Mouse (Mus musculus) lung, adult 2 months (tissue): ENCODE data around the gene Prss8. TPM values are rescaled to one million over a fixed set of nuclear protein-coding genes. Genes with fewer than 3 reads are reported as not detected.
A peak's percentile ranks its signal among the peaks of the same experiment; 100 is the strongest.

Experiments
- DNase-seq: peaks from one replicate; pipeline ENCODE4 v3.0.0; 2022
- H3K4me1 ChIP-seq: fragments of 200-500 bp; 2 replicates; pipeline ENCODE4 v1.6.1; 2011; ENCODE audit warnings: low read length; ENCODE audit not compliant: control insufficient read depth, insufficient read depth
- H3K4me3 ChIP-seq: fragments of 200-500 bp; replicated peaks from 2 replicates; pipeline ENCODE3; 2011; ENCODE audit warnings: low read depth, mild to moderate bottlenecking, control low read depth, low read length; ENCODE audit errors: extremely low read depth
- CTCF ChIP-seq: fragments of 200-500 bp; IDR thresholded peaks from 2 replicates; pipeline ENCODE4 v1.5.1; 2011; ENCODE audit warnings: mild to moderate bottlenecking, low read length, control low read depth; ENCODE audit not compliant: insufficient read depth
- POLR2A ChIP-seq: fragments of 200-500 bp; IDR thresholded peaks from 2 replicates; pipeline ENCODE4 v1.6.1; 2011; ENCODE audit warnings: low read depth, mild to moderate bottlenecking, control low read depth, low read length, borderline replicate concordance; ENCODE audit errors: extremely low read depth
- WGBS: fragments of 180-500 bp; shearing (Covaris S2); methylation state at CpG from one replicate; pipeline ENCODE4 v1.1.7; 2018; 5-methylcytosine and 5-hydroxymethylcytosine counted together
- polyA plus RNA-seq: library from polyadenylated mRNA; depleted of rRNA; stranded (reverse); fragments of >200 nt; gene quantifications from 2 replicates; pipeline ENCODE4 v1.2.3, GENCODE M21; 2012

Gene Prss8
- polyA plus RNA-seq, 1 experiment = 158 TPM

GRCm38 (mm10) chr7:127928596-127928995 lies 1.3 kb downstream of the Prss8 start:
- WGBS = 40% methylated on average over 5 of the region's 5 CpGs
- peak; percentile 31; the same call in 1 of the 2 replicates for TF ChIP-seq POLR2A
- TF ChIP-seq CTCF = 0 out of 2 replicates have a peak, but pooled peaks have one; percentile 5
- Histone ChIP-seq H3K4me1 (no peaks in the 10 kb centered on the region), H3K4me3 (peak overlapping the region; percentile 56)
- peak; percentile 36 for DNase-seq

- no peak for DNase-seq
- Histone ChIP-seq H3K4me1 (peaks cover 4% of the 10 kb centered on the region; the same call in 1 of the 2 replicates), H3K4me3 (peak overlapping the region; percentile 45)
- no peak for TF ChIP-seq POLR2A
- no peak for TF ChIP-seq CTCF
- 64% methylated on average over 11 of the region's 11 CpGs for WGBS
Observed at GRCm38 (mm10) chr7:127927726-127928125, 2.2 kb downstream of the Prss8 start.

- 67% methylated on average over 11 of the region's 11 CpGs for WGBS
- H3K4me3 ChIP-seq = no peak overlapping the region
- DNase-seq = peak; percentile 27
- TF ChIP-seq CTCF (no peak), POLR2A (no peak)
- peaks cover 6% of the 10 kb centered on the region; the same call in 1 of the 2 replicates for H3K4me1 ChIP-seq
Observed at GRCm38 (mm10) chr7:127926846-127927245, 3.1 kb downstream of the Prss8 start.

- Histone ChIP-seq H3K4me3 (no peak overlapping the region), H3K4me1 (peaks cover 6% of the 10 kb centered on the region; the same call in 1 of the 2 replicates)
- DNase-seq = peak; percentile 15
- 72% methylated on average over 8 of the region's 8 CpGs for WGBS
- no peak for TF ChIP-seq POLR2A
Observed at GRCm38 (mm10) chr7:127926066-127926465, 3.8 kb downstream of the Prss8 start.

GRCm38 (mm10) chr7:127925252-127925651 lies 4.7 kb downstream of the Prss8 start:
- DNase-seq = peak; percentile 72
- 74% methylated on average over 5 of the region's 5 CpGs for WGBS
- H3K4me1 ChIP-seq = peaks cover 6% of the 10 kb centered on the region; the same call in 1 of the 2 replicates
- H3K4me3 ChIP-seq = no peak overlapping the region
- peak; percentile 37; the same call in 1 of the 2 replicates for TF ChIP-seq POLR2A
- no peak for TF ChIP-seq CTCF

GRCm38 (mm10) chr7:127923714-127924113 lies 6.2 kb downstream of the Prss8 start:
- TF ChIP-seq POLR2A = no peak
- TF ChIP-seq CTCF = no peak
- Histone ChIP-seq H3K4me1 (peaks cover 6% of the 10 kb centered on the region; the same call in 1 of the 2 replicates), H3K4me3 (no peak overlapping the region)
- 63% methylated on average over 5 of the region's 5 CpGs for WGBS
- no peak for DNase-seq

GRCm38 (mm10) chr7:127922451-127923275 lies 7.2 kb downstream of the Prss8 start:
- WGBS = 41% methylated on average over 6 of the region's 6 CpGs
- DNase-seq = peak; percentile 35
- Histone ChIP-seq H3K4me3 (no peak overlapping the region), H3K4me1 (peaks cover 6% of the 10 kb centered on the region; the same call in 1 of the 2 replicates)
- TF ChIP-seq CTCF (no peak), POLR2A (peak; percentile 21; the same call in 1 of the 2 replicates)

GRCm38 (mm10) chr7:127921516-127921915 lies 8.4 kb downstream of the Prss8 start:
- 62% methylated on average over 8 of the region's 8 CpGs for WGBS
- TF ChIP-seq CTCF (peak; percentile 54), POLR2A (no peak)
- Histone ChIP-seq H3K4me1 (peaks cover 6% of the 10 kb centered on the region; the same call in 1 of the 2 replicates), H3K4me3 (no peak overlapping the region)
- DNase-seq = peak; percentile 39

- peak; percentile 20 for DNase-seq
- H3K4me3 ChIP-seq = no peak overlapping the region
- no peak for TF ChIP-seq CTCF
- no peak for TF ChIP-seq POLR2A
- 68% methylated on average over 7 of the region's 7 CpGs for WGBS
- H3K4me1 ChIP-seq = peaks cover 6% of the 10 kb centered on the region; the same call in 1 of the 2 replicates
Observed at GRCm38 (mm10) chr7:127919290-127919689, 10.6 kb downstream of the Prss8 start.
